Mouse (Mus musculus) intestine, embryonic 15.5 days (tissue): ENCODE results near the gene Foxo1. TPM values are rescaled to one million over a fixed set of nuclear protein-coding genes. Genes with fewer than 3 reads are reported as not detected.

ENCODE experiments used
- ATAC-seq: fragments of 200-750 bp; cut with Nextera tagmentation; 2 replicates; pipeline ENCODE4 v1.8.0; 2017; ENCODE audit warnings: moderate TSS enrichment, moderate library complexity
- H3K27ac ChIP-seq: fragments of 300-500 bp; sonication (generic); 2 replicates; pipeline ENCODE4 v1.5.1; 2015; ENCODE audit warnings: mild to moderate bottlenecking, inconsistent platforms
- H3K27me3 ChIP-seq: fragments of 300-500 bp; sonication (generic); replicated peaks from 2 replicates; pipeline ENCODE4 v1.6.1; 2015; ENCODE audit warnings: inconsistent platforms
- H3K36me3 ChIP-seq: fragments of 300-500 bp; sonication (generic); 2 replicates; pipeline ENCODE4 v1.6.1; 2015; ENCODE audit warnings: inconsistent platforms
- H3K4me1 ChIP-seq: fragments of 300-500 bp; sonication (generic); replicated peaks from 2 replicates; pipeline ENCODE4 v1.6.1; 2015; ENCODE audit warnings: inconsistent platforms
- H3K4me2 ChIP-seq: fragments of 300-500 bp; sonication (generic); replicated peaks from 2 replicates; pipeline ENCODE4 v1.6.1; 2015; ENCODE audit warnings: mild to moderate bottlenecking, inconsistent platforms
- H3K4me3 ChIP-seq: fragments of 300-500 bp; sonication (generic); replicated peaks from 2 replicates; pipeline ENCODE4 v1.5.1; 2015; ENCODE audit warnings: inconsistent platforms
- H3K9ac ChIP-seq: fragments of 300-500 bp; sonication (generic); 2 replicates; pipeline ENCODE4 v1.6.1; 2015; ENCODE audit warnings: inconsistent platforms
- H3K9me3 ChIP-seq: fragments of 300-500 bp; sonication (generic); 2 replicates; pipeline ENCODE4 v1.6.1; 2016; ENCODE audit warnings: inconsistent platforms
- WGBS: fragments of 180-500 bp; shearing (Covaris S2); methylation state at CpG from one replicate; pipeline ENCODE4 v1.1.7; 2015; 5-methylcytosine and 5-hydroxymethylcytosine counted together
- polyA plus RNA-seq: library from polyadenylated mRNA; unstranded; fragments of >200 nt; fragmentation: Nextera tagmentation; extraction: Ambion mirVana; gene quantifications from 2 replicates; pipeline ENCODE4 v1.2.1, GENCODE M21; 2015

Foxo1 gene
- polyA plus RNA-seq, result 5.8 and 6.4 TPM in 2 replicates

GRCm38 (mm10) chr3:52267652-52268486 is at the start of gene Foxo1:
TSS of gene Foxo1 (plus strand) at chr3:52268336.
- H3K4me3 ChIP-seq, result peak within 1 kb of the TSS; percentile 95
- WGBS, result under 1% methylated on average over 85 of the region's 85 CpGs
- H3K36me3 ChIP-seq, result no peaks in the 10 kb centered on the region
- peak within 1 kb of the TSS; percentile 97 for H3K4me2 ChIP-seq
- peaks cover 7% of the 10 kb centered on the region for H3K4me1 ChIP-seq
- H3K27ac ChIP-seq, result peak within 1 kb of the TSS; percentile 95
- H3K27me3 ChIP-seq, result no peaks in the 10 kb centered on the region
- no peaks in the 10 kb centered on the region for H3K9me3 ChIP-seq
- ATAC-seq, result peak; percentile 94
- peak within 1 kb of the TSS; percentile 83 for H3K9ac ChIP-seq

GRCm38 (mm10) chr3:52218864-52219263 is 49.3 kb upstream of the Foxo1 start:
- H3K36me3 ChIP-seq, result no peaks in the 10 kb centered on the region
- no peak for ATAC-seq
- 79% methylated on average over 7 of the region's 7 CpGs for WGBS
- H3K9me3 ChIP-seq, result no peaks in the 10 kb centered on the region
- H3K27me3 ChIP-seq, result no peaks in the 10 kb centered on the region
- H3K27ac ChIP-seq, result no peak overlapping the region
- no peaks in the 10 kb centered on the region for H3K4me1 ChIP-seq
- H3K9ac ChIP-seq, result no peak overlapping the region
- H3K4me2 ChIP-seq, result no peak overlapping the region
- no peak overlapping the region for H3K4me3 ChIP-seq

DNA sequence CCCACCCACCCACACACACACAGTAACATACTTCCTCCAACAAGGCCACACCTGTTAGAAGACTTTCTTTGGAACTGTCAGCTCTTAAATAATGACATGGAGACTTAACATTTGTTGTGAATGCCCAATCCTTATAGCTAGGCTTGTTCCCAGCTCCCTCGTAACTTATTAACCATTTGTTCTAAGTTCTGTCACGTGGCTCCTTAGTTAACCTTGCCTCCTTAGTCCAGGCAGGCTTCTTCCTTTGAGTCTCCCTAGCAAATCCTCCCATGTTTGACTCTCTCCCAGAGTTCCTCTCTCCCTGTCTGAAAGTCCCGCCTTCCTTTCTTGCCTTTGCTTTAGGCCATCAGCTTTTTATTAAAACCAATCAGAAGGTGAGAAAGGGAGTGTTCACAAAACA is 47.1 kb upstream of the Foxo1 start:
- WGBS, result 75% methylated on average over 3 of the region's 3 CpGs
- no peaks in the 10 kb centered on the region for H3K36me3 ChIP-seq

GRCm38 (mm10) chr3:52221931-52222330 is 46.2 kb upstream of the Foxo1 start:
- Histone ChIP-seq H3K27me3 (no peaks in the 10 kb centered on the region), H3K9me3 (no peaks in the 10 kb centered on the region), H3K9ac (no peak overlapping the region), H3K27ac (no peak overlapping the region), H3K4me3 (no peak overlapping the region), H3K4me1 (no peaks in the 10 kb centered on the region), H3K36me3 (no peaks in the 10 kb centered on the region), H3K4me2 (no peak overlapping the region)
- WGBS, result 28% methylated on average over 5 of the region's 5 CpGs
- ATAC-seq, result no peak

More for the DNA sequence above, 47.1 kb upstream of the Foxo1 start:
- no peak overlapping the region for H3K27ac ChIP-seq
- no peaks in the 10 kb centered on the region for H3K9me3 ChIP-seq
- no peak overlapping the region for H3K9ac ChIP-seq
- H3K27me3 ChIP-seq, result no peaks in the 10 kb centered on the region
- no peak overlapping the region for H3K4me3 ChIP-seq
- no peaks in the 10 kb centered on the region for H3K4me1 ChIP-seq
- peak; percentile 70 for ATAC-seq
- H3K4me2 ChIP-seq, result no peak overlapping the region

GRCm38 (mm10) chr3:52236488-52236887 is 31.6 kb upstream of the Foxo1 start:
- no peak for ATAC-seq
- Histone ChIP-seq H3K27ac (no peak overlapping the region), H3K36me3 (no peaks in the 10 kb centered on the region), H3K9me3 (no peaks in the 10 kb centered on the region), H3K27me3 (no peaks in the 10 kb centered on the region), H3K4me1 (no peaks in the 10 kb centered on the region), H3K4me2 (no peak overlapping the region), H3K4me3 (no peak overlapping the region), H3K9ac (no peak overlapping the region)
- 84% methylated on average over 4 of the region's 4 CpGs for whole genome bisulfite sequencing

- Histone ChIP-seq H3K9me3 (no peaks in the 10 kb centered on the region), H3K9ac (no peak overlapping the region), H3K36me3 (no peaks in the 10 kb centered on the region), H3K27me3 (0 out of 2 replicates have a peak, but pooled peaks cover 2% of the 10 kb centered on the region), H3K27ac (no peak overlapping the region), H3K4me1 (no peaks in the 10 kb centered on the region), H3K4me2 (no peak overlapping the region), H3K4me3 (no peak overlapping the region)
- WGBS, result 87% methylated on average over 3 of the region's 3 CpGs
- ATAC-seq, result no peak
These were observed 31.0 kb upstream of the Foxo1 start for GRCm38 (mm10) chr3:52237136-52237535.

DNA sequence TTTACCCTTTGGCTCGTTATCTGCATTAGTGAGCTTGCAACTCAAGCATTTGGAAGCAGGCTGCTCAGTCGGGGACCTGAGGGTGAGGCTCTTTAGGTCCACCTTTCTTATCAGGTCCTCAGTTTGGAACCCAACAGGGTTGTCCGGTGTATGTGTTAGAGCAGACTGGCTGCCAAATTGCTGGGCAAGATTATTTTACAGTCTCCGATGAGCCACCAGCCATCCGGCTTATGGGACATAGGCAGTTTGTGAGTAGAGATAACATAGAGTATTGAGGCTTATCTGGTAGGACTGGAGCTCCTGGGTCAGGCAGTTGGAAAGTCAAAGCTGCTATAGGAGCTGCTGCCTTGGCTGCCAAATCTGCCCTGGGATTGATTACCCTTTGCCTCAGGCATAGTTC is 27.1 kb upstream of the Foxo1 start:
- H3K4me2 ChIP-seq, result no peak overlapping the region
- WGBS, result 73% methylated on average over 5 of the region's 5 CpGs
- H3K9me3 ChIP-seq, result no peaks in the 10 kb centered on the region
- H3K27ac ChIP-seq, result no peak overlapping the region
- no peaks in the 10 kb centered on the region for H3K4me1 ChIP-seq
- no peak overlapping the region for H3K9ac ChIP-seq
- no peak for ATAC-seq
- no peak overlapping the region for H3K4me3 ChIP-seq
- no peaks in the 10 kb centered on the region for H3K36me3 ChIP-seq
- H3K27me3 ChIP-seq, result 0 out of 2 replicates have a peak, but pooled peaks cover 3% of the 10 kb centered on the region

GRCm38 (mm10) chr3:52242457-52243105 is 25.6 kb upstream of the Foxo1 start:
- Histone ChIP-seq H3K36me3 (no peaks in the 10 kb centered on the region), H3K4me2 (no peak overlapping the region), H3K4me3 (no peak overlapping the region), H3K9ac (no peak overlapping the region), H3K27me3 (0 out of 2 replicates have a peak, but pooled peaks cover 3% of the 10 kb centered on the region), H3K4me1 (no peaks in the 10 kb centered on the region), H3K9me3 (no peaks in the 10 kb centered on the region), H3K27ac (no peak overlapping the region)
- peak; percentile 68; the same call in 1 of the 2 replicates for ATAC-seq
- WGBS, result 45% methylated on average over 6 of the region's 6 CpGs

DNA sequence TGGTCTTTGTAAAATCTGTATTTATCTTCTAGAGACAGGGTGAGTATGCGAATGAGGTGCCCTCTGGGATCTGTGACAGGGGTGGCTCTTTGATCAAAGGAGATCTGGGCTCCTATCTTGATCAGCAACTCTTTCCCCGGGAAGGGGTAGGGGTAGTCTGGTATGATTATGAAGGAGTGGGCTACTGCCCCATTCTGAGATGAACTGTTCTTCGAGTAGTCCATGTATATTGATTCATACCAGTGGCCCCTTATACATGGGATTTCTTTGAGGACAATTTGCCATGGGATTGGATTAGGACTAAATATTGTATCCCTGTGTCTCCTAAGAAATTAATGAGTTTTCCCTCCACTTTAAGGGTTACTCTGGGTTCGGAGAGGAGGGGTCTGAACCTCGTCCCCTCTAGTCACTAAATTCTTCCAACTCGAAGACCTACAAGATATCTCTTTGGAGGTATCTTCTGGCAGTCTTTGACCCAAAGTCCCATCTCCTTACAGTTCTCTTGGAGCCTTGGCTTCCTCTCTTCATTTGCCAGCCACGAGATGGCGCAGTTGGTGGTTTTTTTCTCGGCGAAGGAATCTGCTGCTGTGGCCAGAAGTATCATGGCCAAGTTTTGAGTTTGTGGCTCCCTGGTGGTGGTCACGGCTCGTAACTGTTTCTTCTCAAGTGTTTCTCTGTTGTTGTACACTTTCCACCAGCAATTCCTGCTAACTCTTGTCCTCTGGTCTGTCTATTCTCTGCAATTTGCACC is 24.7 kb upstream of the Foxo1 start:
- Histone ChIP-seq H3K4me3 (no peak overlapping the region), H3K9me3 (no peaks in the 10 kb centered on the region), H3K4me2 (no peak overlapping the region), H3K27ac (no peak overlapping the region), H3K36me3 (no peaks in the 10 kb centered on the region), H3K9ac (no peak overlapping the region), H3K4me1 (no peaks in the 10 kb centered on the region), H3K27me3 (0 out of 2 replicates have a peak, but pooled peaks cover 3% of the 10 kb centered on the region)
- WGBS, result 55% methylated on average over 12 of the region's 12 CpGs
- ATAC-seq, result no peak

- H3K4me1 ChIP-seq, result no peaks in the 10 kb centered on the region
- no peak overlapping the region for H3K4me3 ChIP-seq
- no peaks in the 10 kb centered on the region for H3K9me3 ChIP-seq
- WGBS, result 82% methylated on average over 12 of the region's 12 CpGs
- H3K9ac ChIP-seq, result no peak overlapping the region
- H3K36me3 ChIP-seq, result no peaks in the 10 kb centered on the region
- no peak overlapping the region for H3K4me2 ChIP-seq
- H3K27me3 ChIP-seq, result 0 out of 2 replicates have a peak, but pooled peaks cover 3% of the 10 kb centered on the region
- no peak for ATAC-seq
- H3K27ac ChIP-seq, result no peak overlapping the region
These were observed 21.9 kb upstream of the Foxo1 start for GRCm38 (mm10) chr3:52245996-52246830.

- WGBS, result 61% methylated on average over 1 of the region's 1 CpGs
- no peaks in the 10 kb centered on the region for H3K27me3 ChIP-seq
- no peak for ATAC-seq
- no peaks in the 10 kb centered on the region for H3K36me3 ChIP-seq
- no peaks in the 10 kb centered on the region for H3K9me3 ChIP-seq
- no peak overlapping the region for H3K27ac ChIP-seq
- no peak overlapping the region for H3K4me3 ChIP-seq
- H3K9ac ChIP-seq, result no peak overlapping the region
- H3K4me1 ChIP-seq, result no peaks in the 10 kb centered on the region
- no peak overlapping the region for H3K4me2 ChIP-seq
These were observed 17.0 kb upstream of the Foxo1 start for GRCm38 (mm10) chr3:52251184-52251583.
